ENCODE assay signal across 8 mouse cellular contexts in genomic region chr13:55465184-55465583, GRCm38 (mm10). TPM values are rescaled to one million over a fixed set of nuclear protein-coding genes. Genes with fewer than 3 reads are reported as not detected.
A peak's percentile ranks its signal among the peaks of the same experiment; 100 is the strongest.
DNase-seq lines count a peak whose midpoint lies in the region; ATAC-seq and TF ChIP-seq lines count a peak whose summit lies in the region.

No protein-coding gene starts in this region.

- H3K4me2 ChIP-seq in heart, embryonic 11.5 days, result peak overlapping the region; percentile 91
- peak overlapping the region; percentile 94 for H3K4me2 ChIP-seq in forebrain, embryonic 11.5 days (ENCODE audit: low read depth, low read length, severe bottlenecking)

- no peak for ATAC-seq in heart, embryonic 11.5 days (replicated peaks; ENCODE audit: insufficient number of reproducible peaks, low FRiP score, low TSS enrichment)
- peak; percentile 20 for ATAC-seq in forebrain, embryonic 11.5 days (replicated peaks; ENCODE audit: low FRiP score)
- peak; percentile 27 for ATAC-seq in megakaryocyte, adult 5-6 weeks (ENCODE audit: poor library complexity, severe bottlenecking)

- TF ChIP-seq POLR2A in heart, adult 2 months (IDR thresholded peaks at IDR 0.05; ENCODE audit: insufficient read depth, low read depth, low read length), result no peak

- WGBS in heart, embryonic 11.5 days (ENCODE audit: insufficient replicate concordance), result 44% methylated on average over 3 of the region's 3 CpGs
- WGBS in heart, adult 2 months, result 31% methylated on average over 3 of the region's 3 CpGs
- WGBS in forebrain, embryonic 11.5 days, result 8% methylated on average over 3 of the region's 3 CpGs

- H3K27ac ChIP-seq in heart, embryonic 11.5 days (ENCODE audit: low read depth, low read length), result no peak overlapping the region
- H3K27ac ChIP-seq in heart, adult 2 months, result no peak overlapping the region
- H3K27ac ChIP-seq in ES-E14 (ENCODE audit: insufficient read depth, low read depth, low read length, poor library complexity, severe bottlenecking), result no peak overlapping the region
- H3K27ac ChIP-seq in forebrain, embryonic 11.5 days (ENCODE audit: low read depth, low read length), result peak overlapping the region; percentile 97

- DNase-seq in heart, adult 2 months, result no peak
- no peak for DNase-seq in ES-E14 (ENCODE audit: low read depth, low spot score)
- DNase-seq in forebrain, embryonic 11.5 days (ENCODE audit: low spot score), result peak; percentile 76
- no peak for DNase-seq in thymus, adult 18-20 months
- no peak for DNase-seq in layer of hippocampus, postnatal 25 days (ENCODE audit: extremely low spot score in 1 of 2, low spot score in 1 of 2)
- DNase-seq in lung, postnatal 14 days, result no peak

- peaks cover 37% of the 10 kb centered on the region for H3K27me3 ChIP-seq in heart, embryonic 11.5 days (ENCODE audit: control insufficient read depth, insufficient read depth, low read length)
- no peaks in the 10 kb centered on the region for H3K27me3 ChIP-seq in heart, adult 2 months (ENCODE audit: control insufficient read depth, insufficient read depth, low read length)
- no peaks in the 10 kb centered on the region for H3K27me3 ChIP-seq in forebrain, embryonic 11.5 days (ENCODE audit: control insufficient read depth, insufficient read depth, low read length)

- H3K9me3 ChIP-seq in heart, embryonic 11.5 days (replicated peaks; ENCODE audit: control insufficient read depth, low read length), result no peaks in the 10 kb centered on the region
- H3K9me3 ChIP-seq in ES-E14 (ENCODE audit: control insufficient read depth, insufficient read depth, low read depth, low read length), result no peaks in the 10 kb centered on the region
- no peaks in the 10 kb centered on the region for H3K9me3 ChIP-seq in forebrain, embryonic 11.5 days (ENCODE audit: control insufficient read depth, low read length)

- H3K4me3 ChIP-seq in heart, embryonic 11.5 days (ENCODE audit: low read depth, low read length), result no peak overlapping the region
- no peak overlapping the region for H3K4me3 ChIP-seq in heart, adult 2 months
- H3K4me3 ChIP-seq in ES-E14 (ENCODE audit: insufficient read depth in 1 of 2, low read depth in 1 of 2, low read length in 2 of 2, poor library complexity in 1 of 2, severe bottlenecking in 1 of 2), result peak overlapping the region in 1 of 2 experiments; percentile 26; a peak in 1 of 4 replicates
- peak overlapping the region; percentile 66 for H3K4me3 ChIP-seq in forebrain, embryonic 11.5 days (ENCODE audit: low read depth, low read length)

- H3K79me2 ChIP-seq in heart, adult 2 months (replicated peaks; ENCODE audit: control insufficient read depth, insufficient read depth, low read length), result no peaks in the 10 kb centered on the region

- peaks cover 9% of the 10 kb centered on the region; the same call in 1 of the 2 replicates for H3K4me1 ChIP-seq in heart, embryonic 11.5 days (ENCODE audit: control insufficient read depth, insufficient read depth, low read length)
- H3K4me1 ChIP-seq in heart, adult 2 months (ENCODE audit: control insufficient read depth, insufficient read depth, low read length), result no peaks in the 10 kb centered on the region
- H3K4me1 ChIP-seq in ES-E14 (ENCODE audit: control insufficient read depth in 2 of 2, insufficient read depth in 2 of 2, low read length in 2 of 2, poor library complexity in 1 of 2), result peaks cover 0 to 23% of the 10 kb centered on the region in 2 experiments; a peak in 1 of 4 replicates
- H3K4me1 ChIP-seq in forebrain, embryonic 11.5 days (replicated peaks; ENCODE audit: control insufficient read depth, insufficient read depth, low read length), result peaks cover 30% of the 10 kb centered on the region

- no peak for TF ChIP-seq EP300 in heart, adult 2 months (IDR thresholded peaks at IDR 0.05; ENCODE audit: insufficient read depth, low read depth, low read length)

- H3K9ac ChIP-seq in heart, embryonic 11.5 days (ENCODE audit: low read depth, low read length), result no peak overlapping the region
- no peak overlapping the region for H3K9ac ChIP-seq in heart, adult 2 months (ENCODE audit: low read depth, low read length)
- H3K9ac ChIP-seq in ES-E14 (ENCODE audit: insufficient read depth, low read depth, low read length, poor library complexity, severe bottlenecking), result peak overlapping the region; percentile 84; the same call in 1 of the 2 replicates
- peak overlapping the region; percentile 90 for H3K9ac ChIP-seq in forebrain, embryonic 11.5 days (ENCODE audit: low read length)

- H3K36me3 ChIP-seq in heart, embryonic 11.5 days (ENCODE audit: control insufficient read depth, insufficient read depth, low read length), result no peaks in the 10 kb centered on the region; the same call in 1 of the 2 replicates
- no peaks in the 10 kb centered on the region for H3K36me3 ChIP-seq in heart, adult 2 months (ENCODE audit: control insufficient read depth, insufficient read depth, low read length)
- peaks cover 3% of the 10 kb centered on the region; the same call in 1 of the 2 replicates for H3K36me3 ChIP-seq in ES-E14 (ENCODE audit: control insufficient read depth, insufficient read depth, low read length, poor library complexity, severe bottlenecking)
- H3K36me3 ChIP-seq in forebrain, embryonic 11.5 days (ENCODE audit: control insufficient read depth, insufficient read depth, low read length), result no peaks in the 10 kb centered on the region; the same call in 1 of the 2 replicates

- in situ Hi-C loops in ES-E14 (cut with MboI; ENCODE audit: low sequenced_read_pairs in 2 of 2, unreplicated experiment in 2 of 2), result loop anchor here in 1 of 2 experiments (5.0 kb wide), 1 partner anchor 53 kb away; no protein-coding TSS in a partner anchor

- intact Hi-C loops in heart, adult 2 months (cut with DNase I), result no loop called here

- no peak for TF ChIP-seq CTCF in heart, adult 2 months (IDR thresholded peaks at IDR 0.05)

TF ChIP-seq in ES-E14, 5 proteins besides CTCF, POLR2A, EP300 and RAD21:
- no peak for TF ChIP-seq HCFC1 (IDR thresholded peaks at IDR 0.05; ENCODE audit: borderline replicate concordance, insufficient read depth, low read length)
- TF ChIP-seq CHD2 (IDR thresholded peaks at IDR 0.05; ENCODE audit: low read depth, low read length), result no peak
- no peak for TF ChIP-seq ZNF384 (IDR thresholded peaks at IDR 0.05; ENCODE audit: low read depth, low read length)
- no peak; the same call in 1 of the 2 replicates for TF ChIP-seq MAFK (IDR thresholded peaks at IDR 0.05; ENCODE audit: insufficient read depth, low read depth, low read length)
- TF ChIP-seq ZC3H11A (IDR thresholded peaks at IDR 0.05; ENCODE audit: borderline replicate concordance, low read depth, low read length), result no peak

RNA-seq across cellular contexts. Expression of gene Prr7, which starts 1.1 kb away (rescaled TPM):
- 0.21 and 0.34 TPM in 2 replicates for polyA plus RNA-seq in heart, embryonic 11.5 days (2014; fragmentation: Nextera tagmentation; extraction: Ambion mirVana)
- total RNA-seq in heart, adult 2 months (2021), result under 1 TPM; 0.86 to 0.94 TPM
- 0.53 and 1.1 TPM in 2 replicates for polyA plus RNA-seq in heart, adult 2 months (2012; rRNA removed)
- total RNA-seq in ES-E14 (2012; rRNA removed), result 2.5 and 5.8 TPM in 2 replicates
- 2.3 and 3.9 TPM in 2 replicates for polyA plus RNA-seq in forebrain, embryonic 11.5 days (2014; fragmentation: Nextera tagmentation; extraction: Ambion mirVana)
- 1.1 and 1.2 TPM in 2 replicates for total RNA-seq in megakaryocyte, adult 5-6 weeks (2015)
- 1.4 and 1.8 TPM in 2 replicates for total RNA-seq in megakaryocyte, adult 5-6 weeks (2017)
- 10 to 100 TPM; 96.9 to 97.3 TPM for total RNA-seq in layer of hippocampus, postnatal 25 days (2021)

RNA-seq across cellular contexts. Expression of gene Grk6, which starts 20.3 kb away (rescaled TPM):
- 24.3 and 26.9 TPM in 2 replicates for polyA plus RNA-seq in heart, embryonic 11.5 days (2014; fragmentation: Nextera tagmentation; extraction: Ambion mirVana)
- 10 to 100 TPM; 17.1 to 19.5 TPM for total RNA-seq in heart, adult 2 months (2021)
- 22.5 and 29.0 TPM in 2 replicates for polyA plus RNA-seq in heart, adult 2 months (2012; rRNA removed)
- 74.7 and 132 TPM in 2 replicates for total RNA-seq in ES-E14 (2012; rRNA removed)
- 69.5 and 79.2 TPM in 2 replicates for polyA plus RNA-seq in forebrain, embryonic 11.5 days (2014; fragmentation: Nextera tagmentation; extraction: Ambion mirVana)
- total RNA-seq in megakaryocyte, adult 5-6 weeks (2015), result 87.3 and 89.9 TPM in 2 replicates
- 144 and 155 TPM in 2 replicates for total RNA-seq in megakaryocyte, adult 5-6 weeks (2017)
- total RNA-seq in layer of hippocampus, postnatal 25 days (2021), result 10 to 100 TPM; 66.7 to 74.7 TPM

RNA-seq across cellular contexts. Expression of gene Dbn1, which starts 22.7 kb away (rescaled TPM):
- polyA plus RNA-seq in heart, embryonic 11.5 days (2014; fragmentation: Nextera tagmentation; extraction: Ambion mirVana), result 64.1 and 83.0 TPM in 2 replicates
- total RNA-seq in heart, adult 2 months (2021), result 1 to 10 TPM; 4.8 to 9.3 TPM
- 10.4 and 11.5 TPM in 2 replicates for polyA plus RNA-seq in heart, adult 2 months (2012; rRNA removed)
- 77.0 and 83.8 TPM in 2 replicates for total RNA-seq in ES-E14 (2012; rRNA removed)
- polyA plus RNA-seq in forebrain, embryonic 11.5 days (2014; fragmentation: Nextera tagmentation; extraction: Ambion mirVana), result 411 and 418 TPM in 2 replicates
- total RNA-seq in megakaryocyte, adult 5-6 weeks (2015), result 0.18 TPM in 1 of 2 replicates, not detected in the other
- total RNA-seq in megakaryocyte, adult 5-6 weeks (2017), result 0.57 and 2.9 TPM in 2 replicates
- 100 to 1,000 TPM; 356 to 398 TPM for total RNA-seq in layer of hippocampus, postnatal 25 days (2021)

RNA-seq across cellular contexts. Expression of gene F12, which starts 38.6 kb away (rescaled TPM):
- 0.42 and 1.5 TPM in 2 replicates for polyA plus RNA-seq in heart, embryonic 11.5 days (2014; fragmentation: Nextera tagmentation; extraction: Ambion mirVana)
- total RNA-seq in heart, adult 2 months (2021), result not detected
- 0.23 TPM in 1 of 2 replicates, not detected in the other for polyA plus RNA-seq in heart, adult 2 months (2012; rRNA removed)
- total RNA-seq in ES-E14 (2012; rRNA removed), result not detected in 2 replicates
- polyA plus RNA-seq in forebrain, embryonic 11.5 days (2014; fragmentation: Nextera tagmentation; extraction: Ambion mirVana), result not detected in 2 replicates
- 0.13 and 0.21 TPM in 2 replicates for total RNA-seq in megakaryocyte, adult 5-6 weeks (2015)
- not detected in 2 replicates for total RNA-seq in megakaryocyte, adult 5-6 weeks (2017)
- under 1 TPM; 0.35 to 0.47 TPM for total RNA-seq in layer of hippocampus, postnatal 25 days (2021)

RNA-seq across cellular contexts. Expression of gene Pdlim7, which starts 48.3 kb away (rescaled TPM):
- 439 and 451 TPM in 2 replicates for polyA plus RNA-seq in heart, embryonic 11.5 days (2014; fragmentation: Nextera tagmentation; extraction: Ambion mirVana)
- 10 to 100 TPM; 46.9 to 54.0 TPM for total RNA-seq in heart, adult 2 months (2021)
- 86.3 and 98.2 TPM in 2 replicates for polyA plus RNA-seq in heart, adult 2 months (2012; rRNA removed)
- total RNA-seq in ES-E14 (2012; rRNA removed), result 46.7 and 58.2 TPM in 2 replicates
- polyA plus RNA-seq in forebrain, embryonic 11.5 days (2014; fragmentation: Nextera tagmentation; extraction: Ambion mirVana), result 165 and 185 TPM in 2 replicates
- 23.8 and 25.9 TPM in 2 replicates for total RNA-seq in megakaryocyte, adult 5-6 weeks (2015)
- total RNA-seq in megakaryocyte, adult 5-6 weeks (2017), result 9.4 and 12.4 TPM in 2 replicates
- 10 to 100 TPM; 86.6 to 97.7 TPM for total RNA-seq in layer of hippocampus, postnatal 25 days (2021)

Comparison
In these comparisons a context has a peak if more than half of its experiments do, and no peak if none do; other contexts are left out.
1. H3K9ac ChIP-seq: peak in ES-E14 (single experiment) and forebrain, embryonic 11.5 days (single experiment); none in heart, embryonic 11.5 days (single experiment) and heart, adult 2 months (single experiment).
2. RNA of gene Prr7, which starts 1.1 kb away (total RNA-seq): 96.9 to 97.3 TPM in layer of hippocampus, postnatal 25 days; 2.5 to 5.8 TPM in ES-E14, 1.1 to 1.8 TPM in megakaryocyte, adult 5-6 weeks and 0.86 to 0.94 TPM in heart, adult 2 months; every median in the first group is over 10 times any median in the second.